Mouse (Mus musculus) spleen, adult 2 months (tissue): ENCODE measurements around the gene Otulinl. TPM values are rescaled to one million over a fixed set of nuclear protein-coding genes. Genes with fewer than 3 reads are reported as not detected.

Experiments
- DNase-seq, 2 experiments: peaks; one replicate each; pipeline versions ENCODE4 v3.0.0 to v3.0.0-alpha.2; 2012 to 2021; ENCODE audit warnings: low spot score in 2 of 2, low read depth in 1 of 2
- H3K27ac ChIP-seq: fragments of 200-500 bp; 2 replicates; pipeline ENCODE4 v1.5.1; 2012; ENCODE audit warnings: low read length, inconsistent platforms; ENCODE audit not compliant: insufficient read depth
- H3K27me3 ChIP-seq: fragments of 200-500 bp; 2 replicates; pipeline ENCODE4 v1.6.1; 2012; ENCODE audit warnings: mild to moderate bottlenecking, moderate library complexity, low read length, inconsistent platforms; ENCODE audit not compliant: control insufficient read depth, insufficient read depth
- H3K36me3 ChIP-seq: fragments of 200-500 bp; 2 replicates; pipeline ENCODE4 v1.6.1; 2012; ENCODE audit warnings: mild to moderate bottlenecking, low read length, inconsistent platforms; ENCODE audit not compliant: control insufficient read depth, insufficient read depth
- H3K4me1 ChIP-seq: fragments of 200-500 bp; 2 replicates; pipeline ENCODE4 v1.6.1; 2011; ENCODE audit warnings: inconsistent platforms; ENCODE audit not compliant: control insufficient read depth, insufficient read depth, insufficient read length
- H3K4me3 ChIP-seq: fragments of 200-500 bp; 2 replicates; pipeline ENCODE4 v1.5.1; 2011; ENCODE audit warnings: mild to moderate bottlenecking, inconsistent platforms; ENCODE audit not compliant: insufficient read depth, insufficient read length; ENCODE audit errors: extremely low read depth
- CTCF ChIP-seq: fragments of 200-500 bp; IDR thresholded peaks from 2 replicates; pipeline ENCODE4 v1.5.1; 2011; ENCODE audit warnings: mild to moderate bottlenecking, inconsistent platforms; ENCODE audit not compliant: insufficient read depth, insufficient read length, insufficient replicate concordance; ENCODE audit errors: extremely low read depth
- POLR2A ChIP-seq: fragments of 200-500 bp; IDR thresholded peaks from 2 replicates; pipeline ENCODE4 v1.6.1; 2011; ENCODE audit warnings: low read depth, low read length, inconsistent platforms
- WGBS: fragments of 180-500 bp; shearing (Covaris S2); methylation state at CpG from one replicate; pipeline ENCODE4 v1.1.7; 2018; 5-methylcytosine and 5-hydroxymethylcytosine counted together
- polyA plus RNA-seq: library from polyadenylated mRNA; depleted of rRNA; stranded (reverse); fragments of >200 nt; gene quantifications from 2 replicates; pipeline ENCODE4 v1.2.3, GENCODE M21; 2012

Gene Otulinl
- polyA plus RNA-seq, 1 experiment = 16.0 TPM

DNA sequence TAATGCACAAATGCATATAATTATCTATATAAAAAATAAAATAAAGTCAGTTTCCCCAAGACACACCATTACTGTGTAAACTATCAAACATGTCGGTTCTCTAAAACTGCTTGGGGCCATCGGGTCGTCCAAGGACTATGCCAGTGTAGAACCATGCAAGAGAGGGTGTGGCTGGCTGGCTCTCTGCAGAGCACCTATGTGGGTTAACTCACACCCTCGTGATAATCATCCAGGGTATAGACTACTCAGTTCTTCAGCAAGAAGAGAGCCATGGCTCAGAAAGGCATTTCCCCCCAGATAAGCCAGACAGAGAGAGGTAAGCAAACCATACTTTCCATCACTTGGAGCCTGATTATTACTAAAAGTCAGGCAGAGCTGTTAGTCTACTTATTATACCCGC, 22.2 kb downstream of the Otulinl start:
- Histone ChIP-seq H3K4me1 (no peaks in the 10 kb centered on the region), H3K27ac (no peak overlapping the region), H3K27me3 (no peaks in the 10 kb centered on the region), H3K36me3 (peaks cover 20% of the 10 kb centered on the region), H3K4me3 (no peak overlapping the region)
- WGBS = 92% methylated on average over 5 of the region's 5 CpGs
- DNase-seq = no peak
- TF ChIP-seq POLR2A (no peak), CTCF (no peak)

- Histone ChIP-seq H3K36me3 (peaks cover 20% of the 10 kb centered on the region), H3K27ac (no peak overlapping the region), H3K27me3 (no peaks in the 10 kb centered on the region), H3K4me3 (no peak overlapping the region), H3K4me1 (no peaks in the 10 kb centered on the region)
- WGBS = 86% methylated on average over 4 of the region's 4 CpGs
- no peak for DNase-seq
- TF ChIP-seq POLR2A = no peak
These were observed 23.0 kb downstream of the Otulinl start for GRCm38 (mm10) chr15:27658356-27658755.

- TF ChIP-seq POLR2A (no peak), CTCF (no peak)
- WGBS = 95% methylated on average over 10 of the region's 10 CpGs
- no peak for DNase-seq
- Histone ChIP-seq H3K4me3 (no peak overlapping the region), H3K4me1 (no peaks in the 10 kb centered on the region), H3K27ac (no peak overlapping the region), H3K27me3 (no peaks in the 10 kb centered on the region), H3K36me3 (peaks cover 20% of the 10 kb centered on the region)
These were observed 23.5 kb downstream of the Otulinl start for GRCm38 (mm10) chr15:27657866-27658265.

DNA sequence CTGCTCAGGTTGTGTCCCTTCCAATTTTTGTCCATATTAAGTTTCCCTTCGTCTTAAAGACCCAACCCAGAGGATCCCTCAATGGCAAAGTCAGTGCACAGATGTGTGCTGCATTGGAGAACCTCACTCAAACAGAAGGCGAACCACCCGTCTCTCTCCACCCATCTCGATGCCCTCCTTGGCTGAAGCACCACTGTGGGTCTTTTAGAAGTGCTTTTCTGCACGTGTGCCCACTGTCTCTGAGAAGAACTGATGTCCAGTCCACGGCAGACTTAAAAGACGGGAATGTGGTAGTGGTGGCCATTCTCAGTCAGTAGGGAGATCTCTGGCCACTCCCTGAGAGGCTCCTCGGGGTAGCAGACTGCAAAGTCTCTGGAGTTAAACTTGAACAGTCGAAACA, 24.8 kb downstream of the Otulinl start:
- TF ChIP-seq POLR2A = no peak
- no peak for TF ChIP-seq CTCF
- DNase-seq = no peak
- no peak overlapping the region for H3K4me3 ChIP-seq
- 87% methylated on average over 9 of the region's 9 CpGs for whole genome bisulfite sequencing
- no peaks in the 10 kb centered on the region for H3K4me1 ChIP-seq
- H3K36me3 ChIP-seq = peaks cover 14% of the 10 kb centered on the region
- H3K27me3 ChIP-seq = no peaks in the 10 kb centered on the region
- no peak overlapping the region for H3K27ac ChIP-seq

DNA sequence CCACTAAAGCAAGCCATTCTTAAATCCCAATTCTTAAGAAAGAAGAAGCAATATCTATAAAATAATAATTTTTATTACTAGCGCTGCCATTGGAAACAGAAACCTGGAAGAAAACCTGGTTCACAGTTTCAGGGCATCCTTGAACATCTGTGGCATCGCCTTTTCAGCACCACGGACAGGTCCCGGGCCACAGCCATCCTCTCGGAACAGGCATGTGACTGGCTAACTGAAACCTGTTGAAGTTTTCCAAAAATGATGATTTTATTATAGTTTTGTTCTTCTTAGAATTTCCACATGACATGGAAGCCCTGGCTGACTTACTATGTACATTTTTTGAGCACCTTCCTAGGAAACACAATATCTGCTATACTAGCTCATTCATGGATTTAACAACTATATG, 26.4 kb downstream of the Otulinl start:
- no peak overlapping the region for H3K27ac ChIP-seq
- peaks cover 13% of the 10 kb centered on the region for H3K36me3 ChIP-seq
- DNase-seq = no peak
- no peaks in the 10 kb centered on the region for H3K27me3 ChIP-seq
- TF ChIP-seq CTCF (no peak), POLR2A (no peak)
- H3K4me3 ChIP-seq = no peak overlapping the region
- WGBS = 66% methylated on average over 5 of the region's 5 CpGs
- H3K4me1 ChIP-seq = no peaks in the 10 kb centered on the region

- TF ChIP-seq POLR2A (no peak), CTCF (no peak)
- no peak overlapping the region for H3K4me3 ChIP-seq
- H3K27ac ChIP-seq = no peak overlapping the region
- no peaks in the 10 kb centered on the region for H3K4me1 ChIP-seq
- H3K36me3 ChIP-seq = no peaks in the 10 kb centered on the region
- WGBS = 48% methylated on average over 3 of the region's 3 CpGs
- H3K27me3 ChIP-seq = no peaks in the 10 kb centered on the region
- DNase-seq = no peak
These were observed 33.7 kb downstream of the Otulinl start for GRCm38 (mm10) chr15:27647686-27648085.

DNA sequence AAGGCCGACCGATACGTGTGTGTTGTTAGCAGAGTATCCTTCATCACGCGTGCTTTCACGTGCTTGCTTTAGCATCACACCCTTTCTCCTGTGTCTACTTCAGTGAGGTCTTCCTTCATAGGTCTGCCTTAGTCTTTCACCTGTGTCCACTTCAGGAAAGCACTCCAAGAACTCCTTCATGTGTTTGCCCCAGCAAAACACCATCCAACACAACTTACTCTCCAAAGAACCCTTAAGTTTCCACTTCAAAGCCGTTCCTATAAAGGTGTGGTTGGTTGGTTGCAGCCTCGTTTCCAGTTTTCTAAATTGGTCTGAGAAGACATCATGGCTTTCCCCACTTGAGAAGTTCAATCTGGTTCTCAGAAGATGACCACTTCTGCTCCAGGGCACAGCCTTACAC, 34.7 kb downstream of the Otulinl start:
- Histone ChIP-seq H3K27me3 (no peaks in the 10 kb centered on the region), H3K4me3 (no peak overlapping the region), H3K4me1 (no peaks in the 10 kb centered on the region), H3K27ac (no peak overlapping the region), H3K36me3 (no peaks in the 10 kb centered on the region)
- DNase-seq = no peak
- no peak for TF ChIP-seq CTCF
- no peak for TF ChIP-seq POLR2A
- WGBS = 95% methylated on average over 8 of the region's 8 CpGs

- Histone ChIP-seq H3K4me3 (no peak overlapping the region), H3K4me1 (peaks cover 3% of the 10 kb centered on the region; the same call in 1 of the 2 replicates), H3K27ac (no peak overlapping the region), H3K27me3 (no peaks in the 10 kb centered on the region), H3K36me3 (no peaks in the 10 kb centered on the region)
- no peak for DNase-seq
- no peak for TF ChIP-seq POLR2A
- TF ChIP-seq CTCF = no peak
- WGBS = 89% methylated on average over 3 of the region's 3 CpGs
These were observed 36.1 kb downstream of the Otulinl start for GRCm38 (mm10) chr15:27645250-27645649.
